Mouse (Mus musculus): Measurements from ENCODE around the gene Gm12790.
"Not testable (repeated sequence)": the region's sequence is repeated elsewhere in the genome, so short reads cannot be mapped to it uniquely, and the experiment has no call there.

The Gm12790 gene

DNA sequence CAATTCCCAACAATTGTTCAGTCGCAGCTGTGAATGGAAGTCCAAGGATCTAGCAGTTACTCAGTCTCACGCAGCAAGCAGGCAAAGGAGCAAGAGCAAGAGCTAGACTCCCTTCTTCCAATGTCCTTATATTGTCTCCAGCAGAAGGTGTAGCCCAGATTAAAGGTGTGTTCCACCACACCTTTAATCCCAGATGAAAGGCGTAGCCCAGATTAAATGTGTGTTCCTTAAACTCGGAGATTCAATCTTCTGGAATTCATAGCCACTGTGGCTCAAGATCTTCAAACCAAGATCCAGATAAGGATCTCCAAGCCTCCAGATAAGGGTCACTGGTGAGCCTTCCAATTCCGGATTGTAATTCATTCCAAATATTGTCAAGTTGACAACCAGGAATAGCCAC lies at the start of gene Gm12790:
Gm12790 (minus strand) TSS at position 101 of the 400 bp plus-strand sequence.
- in situ Hi-C loops (cut with MseI, MboI), result not testable (repeated sequence)

DNA sequence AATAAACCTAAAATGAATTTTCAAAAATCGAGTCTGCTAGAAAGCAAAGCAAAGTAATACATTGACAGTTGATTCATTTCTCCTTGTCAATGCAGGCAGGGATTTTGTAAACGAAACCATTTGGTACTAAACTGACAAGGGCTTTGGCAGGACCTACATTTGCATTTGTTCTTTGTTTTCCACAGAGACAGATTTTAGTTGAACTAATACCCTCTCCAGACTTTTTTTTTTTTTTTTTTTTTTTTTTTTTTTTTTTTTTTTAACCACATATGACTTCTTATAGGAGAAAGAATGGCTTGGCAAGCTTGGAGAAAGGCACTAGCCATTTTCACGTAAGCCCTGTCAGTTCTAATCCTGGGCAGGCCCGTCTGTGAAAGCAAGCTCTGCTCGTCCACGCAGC lies 45.8 kb upstream of the Gm12790 start:
- in situ Hi-C loops (cut with MseI, MboI), result no loop called here

DNA sequence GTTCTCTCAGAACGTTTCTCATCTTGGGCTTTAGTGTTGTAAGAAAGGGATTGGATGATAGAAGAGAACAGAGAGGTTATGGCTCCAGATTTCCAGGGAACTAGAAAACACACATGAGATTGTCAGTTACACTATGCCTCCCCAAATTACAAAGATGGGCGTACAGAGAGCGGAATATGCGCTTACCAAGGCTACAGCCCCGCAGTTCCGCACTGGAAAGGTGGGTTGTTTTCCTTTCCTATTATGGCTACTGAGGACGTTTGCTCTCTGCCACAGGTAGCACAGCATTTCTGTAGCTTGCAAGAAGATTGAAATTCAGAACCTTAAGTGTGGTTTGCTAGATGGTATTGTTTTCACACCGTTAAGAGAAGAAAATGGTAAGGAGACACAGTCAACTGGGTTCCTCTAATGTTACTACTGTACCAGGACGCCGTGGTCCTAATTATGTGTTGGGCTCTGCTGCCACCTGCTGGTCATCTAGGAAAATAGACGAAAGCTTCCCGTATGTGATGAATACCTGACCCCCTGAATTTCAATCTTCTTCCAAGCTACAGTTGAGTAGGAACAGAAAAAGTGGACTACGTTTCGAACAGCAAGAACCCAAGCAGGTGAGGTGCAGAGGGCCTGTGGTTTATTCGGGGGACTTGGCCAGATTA lies 17.5 kb upstream of the Gm12790 start:
- in situ Hi-C loops (cut with MseI, MboI), result loop anchor here (10.0 kb wide), 2 partner anchors 144 to 344 kb away; no protein-coding TSS in a partner anchor

DNA sequence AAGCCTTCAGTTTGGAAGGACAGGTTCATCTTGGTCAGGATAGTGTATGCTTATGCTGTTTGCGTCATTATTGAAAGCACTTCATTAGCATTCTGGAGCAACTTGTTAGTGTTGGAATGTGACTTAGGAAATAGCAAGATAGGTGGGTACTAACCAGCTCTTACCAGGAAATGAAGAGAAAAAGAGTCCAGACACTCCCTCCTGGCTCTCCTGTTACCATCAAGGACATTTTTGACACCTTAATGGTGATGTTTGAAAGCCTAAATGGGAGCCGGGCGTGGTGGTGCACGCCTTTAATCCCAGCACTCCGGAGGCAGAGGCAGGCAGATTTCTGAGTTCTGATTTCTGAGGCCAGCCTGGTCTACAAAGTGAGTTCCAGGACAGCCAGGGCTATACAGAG lies 16.6 kb upstream of the Gm12790 start:
- in situ Hi-C loops (cut with MseI, MboI), result loop anchor here (10.0 kb wide), 2 partner anchors 143 to 343 kb away; no protein-coding TSS in a partner anchor

DNA sequence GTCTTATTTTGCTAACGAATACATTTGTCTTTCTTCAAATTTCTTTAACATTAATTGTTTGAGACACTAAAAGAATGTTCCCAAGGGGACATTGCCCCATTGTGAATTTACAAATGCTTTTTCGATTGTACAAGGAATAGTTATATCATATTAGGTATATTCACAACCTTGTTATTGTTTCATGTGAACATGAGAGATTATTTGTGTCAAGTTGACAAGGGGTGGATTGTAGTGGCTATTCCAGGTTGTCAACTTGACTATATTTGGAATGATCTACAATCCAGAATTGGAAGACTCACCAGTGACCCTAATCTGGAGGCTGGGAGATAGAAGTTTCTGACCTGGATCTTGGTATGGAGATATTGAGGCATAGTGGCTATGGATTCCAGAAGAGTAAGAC lies 5.5 kb upstream of the Gm12790 start, which contains the start of gene Gm12789:
Gm12789 (plus strand) TSS at position 301 of the 400 bp plus-strand sequence.
- in situ Hi-C loops (cut with MseI, MboI), result not testable (repeated sequence)

DNA sequence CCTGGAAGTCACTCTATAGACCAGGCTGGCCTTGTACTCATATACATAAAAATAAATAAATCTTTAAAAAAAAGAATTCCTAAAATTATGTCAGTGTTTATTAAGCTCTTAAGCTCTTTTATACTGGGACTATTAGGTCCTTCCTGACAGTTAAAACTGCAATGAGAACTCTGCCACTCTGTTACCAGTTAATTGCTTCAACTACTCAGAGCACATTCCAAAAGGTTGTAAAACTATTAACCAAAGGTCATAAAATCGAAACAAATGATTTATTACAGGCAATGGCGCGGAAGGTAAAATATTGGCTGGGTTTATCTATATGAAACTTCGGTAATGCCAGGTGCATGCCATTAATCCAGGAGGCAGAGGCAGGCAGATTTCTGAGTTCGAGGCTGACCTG lies 4.8 kb upstream of the Gm12790 start:
- in situ Hi-C loops (cut with MseI, MboI), result no loop called here

DNA sequence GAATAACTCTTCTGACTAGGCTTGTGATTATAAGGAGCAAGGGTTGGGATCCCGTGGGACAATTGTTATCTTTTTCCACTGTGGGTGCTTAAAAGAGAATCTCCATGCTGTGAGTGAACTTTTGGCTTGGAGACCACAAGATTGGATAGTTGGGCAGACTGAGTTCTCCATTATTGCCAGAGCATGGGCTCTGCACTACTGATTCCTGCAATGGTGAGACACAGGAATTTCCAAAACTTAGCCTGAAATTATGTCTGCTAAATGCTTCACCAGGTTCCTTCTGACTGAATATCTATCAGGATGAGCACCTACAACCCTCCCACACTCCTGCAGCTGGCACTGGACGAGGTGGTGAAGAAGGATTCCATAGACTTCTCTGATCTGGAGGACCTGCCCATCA lies 40.7 kb downstream of the Gm12790 start, which contains the start of gene Gm12794:
Gm12794 (plus strand) TSS at position 301 of the 400 bp plus-strand sequence.
- in situ Hi-C loops (cut with MseI, MboI), result not testable (repeated sequence)

All from mouse trophoblast stem cell (cell line).